Mouse (Mus musculus) bone marrow, adult 2 months (tissue): ENCODE measurements at regions not wholly inside any gene's neighbourhood (a gene's known extent, or its start where the extent isn't known, plus 50 kb on each side); places are given as distances from the start of the nearest gene placed in this dataset.

Source experiments
- CTCF ChIP-seq: fragments of 200-500 bp; IDR thresholded peaks from 2 replicates; pipeline ENCODE4 v1.5.1; 2011; ENCODE audit warnings: low read length, control low read depth; ENCODE audit not compliant: control insufficient read depth, insufficient read depth
- POLR2A ChIP-seq: fragments of 200-500 bp; IDR thresholded peaks from 2 replicates; pipeline ENCODE4 v1.6.1; 2011; ENCODE audit warnings: low read depth, mild to moderate bottlenecking, control low read depth, low read length, borderline replicate concordance; ENCODE audit not compliant: control insufficient read depth

DNA sequence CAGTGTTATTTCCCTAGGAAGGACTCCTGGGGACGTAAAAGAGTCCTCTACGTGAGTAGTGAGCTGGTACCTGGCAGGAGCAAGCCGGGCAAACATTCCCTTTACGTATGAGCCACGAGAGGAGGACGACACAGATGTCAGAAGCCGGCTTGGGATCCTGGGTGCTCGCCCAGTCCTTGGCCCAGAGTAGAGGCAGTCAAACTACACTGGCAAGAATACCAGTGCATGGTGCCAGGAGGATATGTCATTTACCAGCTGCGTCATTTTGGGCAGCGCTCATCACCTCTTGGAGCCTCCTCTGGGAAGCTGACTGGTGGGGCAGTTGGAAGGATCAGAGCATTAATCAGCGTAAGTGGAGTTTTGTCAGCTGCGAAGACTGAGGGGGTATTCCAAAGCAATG lies 343.0 kb upstream of the Klf4 start:
- TF ChIP-seq CTCF, result no peak
- TF ChIP-seq POLR2A, result no peak
